In the genomic region with DNA sequence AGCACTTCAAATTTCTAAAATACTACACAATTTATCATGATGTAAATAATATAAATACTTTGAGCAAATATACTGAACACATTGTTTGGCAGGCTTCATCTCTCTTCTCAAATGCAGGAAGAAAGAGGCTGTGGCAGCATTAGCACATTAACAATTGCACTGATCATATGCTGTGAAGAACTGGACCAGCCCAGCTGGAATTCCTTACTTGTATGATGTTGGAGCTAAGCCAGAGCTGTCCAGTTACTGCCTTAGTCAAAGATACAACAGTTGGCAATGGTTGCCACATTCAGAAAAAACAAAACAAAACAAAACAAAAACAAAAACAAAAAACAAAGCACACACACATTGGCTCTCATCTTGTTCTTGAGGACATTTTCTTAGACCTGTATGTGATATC, we compare ENCODE assay signal across 23 mouse cellular contexts.
A peak's percentile ranks its signal among the peaks of the same experiment; 100 is the strongest.
DNase-seq lines count a peak whose midpoint lies in the region; ATAC-seq and TF ChIP-seq lines count a peak whose summit lies in the region.
"Had no signal": no experiment of that assay in that cellular context is flagged by ENCODE, and none has a peak within 500 bp of the region (broad histone marks: within the 10 kb centered on the region; RNA-seq: fewer than 3 reads in every experiment).

No protein-coding gene starts in this region.

- TF ChIP-seq CTCF in kidney, adult 2 months (conservative IDR thresholded peaks at IDR 0.05; ENCODE audit: insufficient read depth, insufficient read length, low read depth, low read length), result no peak

- peak; percentile 51 for DNase-seq in forebrain, embryonic 14.5 days (ENCODE audit: low spot score)
- DNase-seq in forebrain, embryonic 10.5 days (ENCODE audit: extremely low spot score, low spot score), result no peak
- DNase-seq in kidney, postnatal 4 days, result peak; percentile 6 to 7
- DNase-seq in kidney, adult 2 months, result no peak
- peak; percentile 7 for DNase-seq in midbrain, embryonic 14.5 days
- DNase-seq in lung, postnatal 10 days, result peak; percentile 20
- DNase-seq in frontal cortex, adult 2 months (ENCODE audit: extremely low spot score in 1 of 2, low spot score in 1 of 2), result no peak
- DNase-seq: adrenal gland, adult 2 months; cerebellum, adult 2 months; gastrocnemius, postnatal 36 days; heart, postnatal 36 days; kidney, adult 8-10 months; right cerebral cortex, adult 18-20 months; thymus, postnatal 25 days had no signal

- no peaks in the 10 kb centered on the region for H3K4me1 ChIP-seq in forebrain, embryonic 14.5 days (ENCODE audit: control insufficient read depth, insufficient read depth, low read length)
- H3K4me1 ChIP-seq in forebrain, embryonic 10.5 days, result peaks cover 6% of the 10 kb centered on the region
- H3K4me1 ChIP-seq in kidney, adult 2 months (ENCODE audit: control insufficient read depth, insufficient read depth, low read length), result no peaks in the 10 kb centered on the region
- no peaks in the 10 kb centered on the region for H3K4me1 ChIP-seq in midbrain, embryonic 14.5 days (ENCODE audit: control insufficient read depth, insufficient read depth, low read length)
- H3K4me1 ChIP-seq in midbrain, embryonic 13.5 days (replicated peaks), result no peaks in the 10 kb centered on the region
- H3K4me1 ChIP-seq: forebrain, embryonic 15.5 days; hindbrain, embryonic 13.5 days; midbrain, embryonic 12.5 days; neural tube, embryonic 13.5 days; stomach, embryonic 15.5 days had no signal

- H3K27me3 ChIP-seq in forebrain, embryonic 14.5 days (replicated peaks; ENCODE audit: control insufficient read depth, insufficient read depth, low read length), result no peaks in the 10 kb centered on the region
- H3K27me3 ChIP-seq in forebrain, embryonic 10.5 days (ENCODE audit: poor library complexity, severe bottlenecking), result no peaks in the 10 kb centered on the region
- no peaks in the 10 kb centered on the region; the same call in 1 of the 2 replicates for H3K27me3 ChIP-seq in kidney, adult 2 months (replicated peaks; ENCODE audit: control insufficient read depth, insufficient read depth, low read length)
- H3K27me3 ChIP-seq in midbrain, embryonic 14.5 days (ENCODE audit: control insufficient read depth, insufficient read depth, low read length), result no peaks in the 10 kb centered on the region
- no peaks in the 10 kb centered on the region for H3K27me3 ChIP-seq in midbrain, embryonic 13.5 days
- H3K27me3 ChIP-seq: forebrain, embryonic 15.5 days; hindbrain, embryonic 13.5 days; midbrain, embryonic 12.5 days; neural tube, embryonic 13.5 days; Patski; stomach, embryonic 15.5 days had no signal

- no peak overlapping the region for H3K27ac ChIP-seq in forebrain, embryonic 14.5 days (ENCODE audit: low read depth, low read length)
- no peak overlapping the region for H3K27ac ChIP-seq in forebrain, embryonic 10.5 days
- no peak overlapping the region for H3K27ac ChIP-seq in kidney, adult 2 months (ENCODE audit: insufficient read depth, low read depth, low read length)
- no peak overlapping the region for H3K27ac ChIP-seq in midbrain, embryonic 14.5 days (replicated peaks; ENCODE audit: low read depth, low read length)
- no peak overlapping the region for H3K27ac ChIP-seq in midbrain, embryonic 13.5 days
- H3K27ac ChIP-seq: forebrain, embryonic 15.5 days; hindbrain, embryonic 13.5 days; midbrain, embryonic 12.5 days; neural tube, embryonic 13.5 days; stomach, embryonic 15.5 days had no signal

- no peaks in the 10 kb centered on the region for H3K9me3 ChIP-seq in forebrain, embryonic 14.5 days (replicated peaks; ENCODE audit: control insufficient read depth, low read length)
- no peaks in the 10 kb centered on the region for H3K9me3 ChIP-seq in forebrain, embryonic 10.5 days
- no peaks in the 10 kb centered on the region for H3K9me3 ChIP-seq in midbrain, embryonic 14.5 days (ENCODE audit: control insufficient read depth, low read length)
- no peaks in the 10 kb centered on the region for H3K9me3 ChIP-seq in midbrain, embryonic 13.5 days
- H3K9me3 ChIP-seq: forebrain, embryonic 15.5 days; hindbrain, embryonic 13.5 days; midbrain, embryonic 12.5 days; neural tube, embryonic 13.5 days; stomach, embryonic 15.5 days had no signal

- no peak for ATAC-seq in forebrain, embryonic 14.5 days
- no peak for ATAC-seq in midbrain, embryonic 14.5 days (ENCODE audit: low FRiP score, low TSS enrichment)
- no peak for ATAC-seq in midbrain, embryonic 13.5 days
- ATAC-seq: CD4-positive, CD25-positive, alpha-beta regulatory T cell, adult 4 months; forebrain, embryonic 15.5 days; Patski had no signal

- H3K4me3 ChIP-seq in forebrain, embryonic 14.5 days (ENCODE audit: low read depth, low read length), result no peak overlapping the region
- H3K4me3 ChIP-seq in forebrain, embryonic 10.5 days, result no peak overlapping the region
- no peak overlapping the region for H3K4me3 ChIP-seq in kidney, adult 2 months (ENCODE audit: insufficient read depth, low read depth, low read length)
- H3K4me3 ChIP-seq in midbrain, embryonic 14.5 days (replicated peaks; ENCODE audit: low read depth, low read length), result no peak overlapping the region
- H3K4me3 ChIP-seq in midbrain, embryonic 13.5 days (replicated peaks), result no peak overlapping the region
- H3K4me3 ChIP-seq: forebrain, embryonic 15.5 days; hindbrain, embryonic 13.5 days; midbrain, embryonic 12.5 days; myocyte; neural tube, embryonic 13.5 days; stomach, embryonic 15.5 days had no signal

- H3K36me3 ChIP-seq in forebrain, embryonic 14.5 days (ENCODE audit: control insufficient read depth, insufficient read depth, low read length), result no peaks in the 10 kb centered on the region
- no peaks in the 10 kb centered on the region for H3K36me3 ChIP-seq in forebrain, embryonic 10.5 days (replicated peaks)
- no peaks in the 10 kb centered on the region for H3K36me3 ChIP-seq in kidney, adult 2 months (ENCODE audit: control insufficient read depth, insufficient read depth, low read length)
- H3K36me3 ChIP-seq in midbrain, embryonic 14.5 days (ENCODE audit: control insufficient read depth, insufficient read depth, low read length), result no peaks in the 10 kb centered on the region
- H3K36me3 ChIP-seq in midbrain, embryonic 13.5 days, result no peaks in the 10 kb centered on the region
- H3K36me3 ChIP-seq: forebrain, embryonic 15.5 days; hindbrain, embryonic 13.5 days; midbrain, embryonic 12.5 days; neural tube, embryonic 13.5 days; stomach, embryonic 15.5 days had no signal

- no peak overlapping the region for H3K9ac ChIP-seq in forebrain, embryonic 14.5 days (ENCODE audit: low read length)
- no peak overlapping the region for H3K9ac ChIP-seq in midbrain, embryonic 14.5 days (replicated peaks; ENCODE audit: low read length)
- H3K9ac ChIP-seq in midbrain, embryonic 13.5 days (replicated peaks), result no peak overlapping the region
- H3K9ac ChIP-seq: forebrain, embryonic 15.5 days; hindbrain, embryonic 13.5 days; midbrain, embryonic 12.5 days; neural tube, embryonic 13.5 days; stomach, embryonic 15.5 days had no signal

- no peak overlapping the region for H3K4me2 ChIP-seq in forebrain, embryonic 14.5 days (ENCODE audit: low read length)
- no peak overlapping the region for H3K4me2 ChIP-seq in midbrain, embryonic 14.5 days (ENCODE audit: low read length)
- no peak overlapping the region for H3K4me2 ChIP-seq in midbrain, embryonic 13.5 days (replicated peaks)
- H3K4me2 ChIP-seq: forebrain, embryonic 15.5 days; hindbrain, embryonic 13.5 days; midbrain, embryonic 12.5 days; neural tube, embryonic 13.5 days; stomach, embryonic 15.5 days had no signal

- TF ChIP-seq POLR2A in kidney, adult 2 months (IDR thresholded peaks at IDR 0.05; ENCODE audit: low read depth, low read length), result no peak

Comparison
In these comparisons a context has a peak if more than half of its experiments do, and no peak if none do; other contexts are left out.
1. DNase-seq: peak in forebrain, embryonic 14.5 days (single experiment), kidney, postnatal 4 days (2 of 2), midbrain, embryonic 14.5 days (single experiment) and lung, postnatal 10 days (single experiment); none in forebrain, embryonic 10.5 days (single experiment), kidney, adult 2 months (single experiment) and frontal cortex, adult 2 months (0 of 2).